Mouse (Mus musculus) lung, postnatal 14 days (tissue): Measurements from ENCODE around the gene Mmp19.
"Not testable (repeated sequence)": the region's sequence is repeated elsewhere in the genome, so short reads cannot be mapped to it uniquely, and the experiment has no call there.

Experiments used
- DNase-seq: peaks from one replicate; pipeline ENCODE4 v3.0.0; 2021

Gene Mmp19

GRCm38 (mm10) chr10:128801981-128802495 is 11.3 kb downstream of the Mmp19 start:
- DNase-seq = no peak

GRCm38 (mm10) chr10:128802956-128803355 is 12.2 kb downstream of the Mmp19 start:
- no peak for DNase-seq

GRCm38 (mm10) chr10:128803361-128803760 is 12.7 kb downstream of the Mmp19 start:
- DNase-seq = no peak

GRCm38 (mm10) chr10:128803771-128804270 is 13.1 kb downstream of the Mmp19 start, which contains the start of gene Dnajc14:
Gene Dnajc14 (plus strand): TSS chr10:128804062.
- peak; percentile 62 for DNase-seq

- peak; percentile 70 for DNase-seq
These were observed 13.8 kb downstream of the Mmp19 start, which contains the start of gene Tmem198b for GRCm38 (mm10) chr10:128804271-128805091. Gene Tmem198b (minus strand): TSS chr10:128804370.

GRCm38 (mm10) chr10:128805092-128806000 is 14.6 kb downstream of the Mmp19 start:
- DNase-seq = peak; percentile 96

GRCm38 (mm10) chr10:128806086-128806485 is 15.4 kb downstream of the Mmp19 start:
- DNase-seq = no peak

- no peak for DNase-seq
These were observed 16.3 kb downstream of the Mmp19 start for GRCm38 (mm10) chr10:128807018-128807417.

GRCm38 (mm10) chr10:128817033-128817432 is 26.3 kb downstream of the Mmp19 start, which contains the start of gene Sarnp:
Gene Sarnp (plus strand): TSS chr10:128817333.
- no peak for DNase-seq

- DNase-seq = no peak
These were observed 29.5 kb downstream of the Mmp19 start for GRCm38 (mm10) chr10:128820217-128820616.

GRCm38 (mm10) chr10:128821358-128822056 is 30.8 kb downstream of the Mmp19 start, which contains the start of gene Ormdl2:
Gene Ormdl2 (minus strand): TSS chr10:128821645.
- peak; percentile 99 for DNase-seq

GRCm38 (mm10) chr10:128822135-128822534 is 31.4 kb downstream of the Mmp19 start:
- DNase-seq = no peak

- not testable (repeated sequence) for DNase-seq
These were observed 32.4 kb downstream of the Mmp19 start for GRCm38 (mm10) chr10:128823087-128823486.

- no peak for DNase-seq
These were observed 33.1 kb downstream of the Mmp19 start for GRCm38 (mm10) chr10:128823821-128824220.

- DNase-seq = no peak
These were observed 46.7 kb downstream of the Mmp19 start for GRCm38 (mm10) chr10:128837400-128837799.

- no peak for DNase-seq
These were observed 48.7 kb downstream of the Mmp19 start for GRCm38 (mm10) chr10:128839434-128839833.

- no peak for DNase-seq
These were observed 49.9 kb downstream of the Mmp19 start for GRCm38 (mm10) chr10:128840612-128841011.

GRCm38 (mm10) chr10:128843260-128843659 is 52.5 kb downstream of the Mmp19 start:
- DNase-seq = no peak

- DNase-seq = peak; percentile 24
These were observed 54.8 kb downstream of the Mmp19 start for GRCm38 (mm10) chr10:128845516-128845915.

- no peak for DNase-seq
These were observed 56.0 kb downstream of the Mmp19 start for GRCm38 (mm10) chr10:128846664-128847063.

GRCm38 (mm10) chr10:128848426-128848825 is 57.7 kb downstream of the Mmp19 start:
- no peak for DNase-seq

GRCm38 (mm10) chr10:128850339-128850738 is 59.6 kb downstream of the Mmp19 start:
- no peak for DNase-seq
